ENCODE assay signal across 8 mouse cellular contexts in genomic region chr5:114567075-114567517, GRCm38 (mm10). TPM values are rescaled to one million over a fixed set of nuclear protein-coding genes. Genes with fewer than 3 reads are reported as not detected.
A peak's percentile ranks its signal among the peaks of the same experiment; 100 is the strongest.
DNase-seq lines count a peak whose midpoint lies in the region; ATAC-seq lines count a peak whose summit lies in the region.

No protein-coding gene starts in this region.

- peak overlapping the region; percentile 89 for H3K4me2 ChIP-seq in hindbrain, embryonic 14.5 days (replicated peaks)

- H3K4me1 ChIP-seq in hindbrain, embryonic 14.5 days (replicated peaks; ENCODE audit: control insufficient read depth, insufficient read depth, low read length), result peaks cover 36% of the 10 kb centered on the region

- WGBS in hindbrain, embryonic 14.5 days, result under 1% methylated on average over 50 of the region's 52 CpGs

- 0 out of 2 replicates have a peak, but pooled peaks cover 7% of the 10 kb centered on the region for H3K9me3 ChIP-seq in hindbrain, embryonic 14.5 days (ENCODE audit: control insufficient read depth, low read length)

- peak; percentile 91 for ATAC-seq in hindbrain, embryonic 14.5 days (ENCODE audit: low FRiP score)

- H3K9ac ChIP-seq in hindbrain, embryonic 14.5 days, result peak overlapping the region; percentile 72

- no peaks in the 10 kb centered on the region; the same call in 1 of the 2 replicates for H3K27me3 ChIP-seq in hindbrain, embryonic 14.5 days (ENCODE audit: control insufficient read depth, insufficient read depth, low read length)

- H3K4me3 ChIP-seq in hindbrain, embryonic 14.5 days (replicated peaks; ENCODE audit: low read length), result peak overlapping the region; percentile 82

- peak overlapping the region; percentile 90 for H3K27ac ChIP-seq in hindbrain, embryonic 14.5 days

- DNase-seq in R1 (ENCODE audit: low read depth, low spot score), result peak; percentile 98
- DNase-seq in cerebellum, postnatal 14 days, result peak; percentile 98
- peak; percentile 90 to 91 for DNase-seq in frontal cortex, postnatal 36 days (ENCODE audit: low spot score in 2 of 2)
- peak; percentile 97 for DNase-seq in hindbrain, embryonic 14.5 days (ENCODE audit: low spot score)
- peak; percentile 82 to 89 for DNase-seq in layer of hippocampus, postnatal 25 days (ENCODE audit: extremely low spot score in 1 of 2, low spot score in 1 of 2)
- peak; percentile 97 for DNase-seq in lung, postnatal 14 days
- DNase-seq in retina, adult 2 months (ENCODE audit: low read depth, low spot score), result peak; percentile 93
- peak; percentile 93 for DNase-seq in thymus, postnatal 25 days

- H3K36me3 ChIP-seq in hindbrain, embryonic 14.5 days (replicated peaks; ENCODE audit: control insufficient read depth, insufficient read depth), result no peaks in the 10 kb centered on the region

RNA-seq across cellular contexts. Expression of gene Fam222a, which starts 0.7 kb away (rescaled TPM):
- polyA plus RNA-seq in hindbrain, embryonic 14.5 days (2014; fragmentation: Nextera tagmentation; extraction: Ambion mirVana), result 6.6 and 6.7 TPM in 2 replicates
- total RNA-seq in layer of hippocampus, postnatal 25 days (2021), result 1 to 10 TPM; 5.1 to 6.6 TPM

Comparison
In these comparisons a context has a peak if more than half of its experiments do, and no peak if none do; other contexts are left out.
1. Peak in every context shown above with its lines: DNase-seq, ATAC-seq, H3K4me3 ChIP-seq and H3K27ac ChIP-seq.